Mouse (Mus musculus): ENCODE results near the gene Txnip. TPM values are rescaled to one million over a fixed set of nuclear protein-coding genes. Genes with fewer than 3 reads are reported as not detected.

Txnip gene
- polyA plus RNA-seq, 1 experiment from 2014 or later, result 146 TPM

DNA sequence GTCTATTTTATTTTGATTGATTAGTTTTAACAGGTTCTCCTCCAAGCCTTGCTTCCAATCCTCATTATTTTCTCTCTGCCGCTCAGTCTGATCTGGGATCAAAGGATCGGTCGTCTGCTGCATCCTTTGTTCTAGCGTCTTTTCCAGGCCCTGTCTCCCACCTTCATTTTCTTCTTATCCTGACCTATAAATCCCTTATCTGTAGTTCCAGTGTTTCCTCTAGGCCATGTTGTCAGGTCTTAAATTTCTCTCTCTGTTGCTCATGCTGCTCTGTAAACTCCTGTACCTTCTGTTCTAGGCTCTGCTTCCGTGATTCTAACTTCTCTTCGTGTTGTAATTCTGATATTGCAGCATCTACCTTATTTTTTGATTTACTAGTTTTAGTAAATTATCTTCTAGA is 17.0 kb upstream of the Txnip start:
- 48% methylated on average over 6 of the region's 6 CpGs for WGBS
- Histone ChIP-seq H3K4me1 (replicated peaks) (no peaks in the 10 kb centered on the region), H3K36me3 (no peaks in the 10 kb centered on the region), H3K27ac (no peak overlapping the region), H3K27me3 (replicated peaks) (no peaks in the 10 kb centered on the region), H3K9me3 (no peaks in the 10 kb centered on the region), H3K4me2 (replicated peaks) (no peak overlapping the region), H3K4me3 (replicated peaks) (no peak overlapping the region), H3K9ac (no peak overlapping the region)
- no peak for ATAC-seq

DNA sequence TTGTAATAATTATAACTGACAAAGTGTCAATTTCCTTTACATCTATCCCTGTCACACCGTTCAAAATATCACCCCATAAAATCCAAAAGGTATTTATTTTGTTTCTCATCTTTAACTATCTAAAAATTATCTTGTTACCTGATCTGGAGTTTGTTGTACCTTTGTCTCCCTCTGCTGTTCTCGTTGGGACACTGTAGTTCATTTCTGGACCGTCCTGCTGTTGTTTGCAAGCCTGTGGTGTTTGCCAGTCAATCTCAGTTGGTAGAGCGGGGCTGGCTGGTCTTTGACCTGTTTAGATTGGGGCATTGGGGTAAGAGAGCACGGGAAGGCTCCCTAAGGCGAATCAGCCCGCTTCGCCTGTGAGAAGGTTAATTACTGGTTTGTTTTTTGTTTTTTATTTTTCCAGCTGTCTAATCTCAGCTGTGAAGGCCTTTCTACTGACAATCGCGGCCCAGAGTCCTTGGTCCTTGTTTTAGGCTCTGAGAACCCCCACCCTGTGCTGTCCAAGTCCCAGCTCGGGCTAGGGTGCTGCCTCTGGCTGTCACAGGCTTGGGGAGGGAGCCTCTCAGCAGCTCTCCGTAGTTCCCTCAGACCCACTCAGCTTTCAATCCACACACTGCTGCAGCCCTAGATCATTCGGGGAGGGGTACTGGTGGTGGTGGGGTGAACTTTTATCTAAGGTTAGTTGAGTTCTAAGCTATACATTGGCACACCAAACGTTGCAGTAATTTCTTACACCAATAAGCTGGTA is 16.3 kb upstream of the Txnip start:
- H3K4me3 ChIP-seq (replicated peaks), result no peak overlapping the region
- no peaks in the 10 kb centered on the region for H3K27me3 ChIP-seq (replicated peaks)
- H3K9me3 ChIP-seq, result no peaks in the 10 kb centered on the region
- no peak for ATAC-seq
- H3K4me1 ChIP-seq (replicated peaks), result no peaks in the 10 kb centered on the region
- no peak overlapping the region for H3K4me2 ChIP-seq (replicated peaks)
- H3K27ac ChIP-seq, result no peak overlapping the region
- WGBS, result 21% methylated on average over 14 of the region's 14 CpGs
- H3K36me3 ChIP-seq, result no peaks in the 10 kb centered on the region
- no peak overlapping the region for H3K9ac ChIP-seq

DNA sequence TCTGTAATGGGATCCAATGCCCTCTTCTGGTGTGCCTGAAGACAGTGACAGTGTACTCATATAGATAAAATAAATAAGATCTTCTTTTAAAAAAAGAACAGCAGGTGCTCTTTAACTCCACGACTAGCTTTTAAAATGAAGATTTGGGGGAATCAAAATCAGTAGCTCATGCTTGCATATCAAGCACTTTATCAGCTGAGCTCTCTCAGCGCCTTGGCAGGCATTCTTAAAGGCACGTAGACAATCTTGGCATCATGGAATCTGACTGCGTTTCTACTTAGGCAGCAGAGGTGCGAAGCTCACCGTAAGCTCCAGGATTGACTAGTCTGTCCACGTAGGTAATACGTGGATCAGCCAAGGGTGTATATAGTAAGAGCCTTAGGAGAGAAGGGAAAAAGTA is 15.2 kb upstream of the Txnip start:
- H3K4me2 ChIP-seq (replicated peaks), result no peak overlapping the region
- no peak overlapping the region for H3K9ac ChIP-seq
- ATAC-seq, result no peak
- H3K27ac ChIP-seq, result no peak overlapping the region
- H3K4me3 ChIP-seq (replicated peaks), result no peak overlapping the region
- no peaks in the 10 kb centered on the region for H3K4me1 ChIP-seq (replicated peaks)
- no peaks in the 10 kb centered on the region for H3K27me3 ChIP-seq (replicated peaks)
- no peaks in the 10 kb centered on the region for H3K36me3 ChIP-seq
- WGBS, result 79% methylated on average over 8 of the region's 8 CpGs
- H3K9me3 ChIP-seq, result no peaks in the 10 kb centered on the region

DNA sequence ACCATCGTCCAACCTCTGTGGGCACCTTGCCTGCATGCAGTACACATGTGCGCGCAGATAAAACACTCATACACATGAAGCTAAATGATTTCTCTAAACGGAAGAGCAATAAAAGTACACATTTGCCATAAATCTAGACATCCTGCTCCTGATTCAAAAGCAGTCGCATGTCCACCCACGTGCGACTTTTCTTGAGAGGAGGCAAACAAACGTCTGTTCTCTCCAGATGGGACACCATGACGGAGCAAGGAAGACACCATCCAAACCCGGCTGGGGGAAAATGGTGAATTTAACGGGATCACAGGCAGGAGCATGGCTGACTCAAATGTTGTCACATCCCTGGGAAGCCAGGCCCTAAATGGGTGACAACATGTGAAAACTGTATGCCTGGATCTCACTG is 14.4 kb upstream of the Txnip start:
- H3K9ac ChIP-seq, result no peak overlapping the region
- H3K9me3 ChIP-seq, result no peaks in the 10 kb centered on the region
- no peak overlapping the region for H3K4me2 ChIP-seq (replicated peaks)
- no peaks in the 10 kb centered on the region for H3K36me3 ChIP-seq
- 78% methylated on average over 11 of the region's 11 CpGs for WGBS
- H3K27me3 ChIP-seq (replicated peaks), result no peaks in the 10 kb centered on the region
- no peaks in the 10 kb centered on the region for H3K4me1 ChIP-seq (replicated peaks)
- no peak overlapping the region for H3K27ac ChIP-seq
- ATAC-seq, result no peak
- no peak overlapping the region for H3K4me3 ChIP-seq (replicated peaks)

DNA sequence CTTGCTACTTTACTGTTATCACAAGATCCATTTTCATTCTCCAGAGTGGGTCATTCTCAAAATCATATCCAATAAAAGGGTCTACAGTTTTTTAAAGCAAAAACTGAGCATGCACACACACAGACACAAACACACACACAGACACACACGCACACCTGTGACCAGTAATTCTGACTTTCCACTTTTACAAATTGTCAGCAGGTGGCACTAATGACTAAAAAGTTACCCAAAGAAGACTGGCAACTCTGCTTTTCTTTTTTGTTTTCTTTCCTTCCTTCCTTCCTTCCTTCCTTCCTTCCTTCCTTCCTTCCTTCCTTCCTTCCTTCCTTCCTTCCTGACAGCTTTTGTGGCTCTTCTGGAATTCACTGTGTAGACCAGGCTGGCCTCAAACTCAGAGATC is 12.2 kb upstream of the Txnip start:
- Histone ChIP-seq H3K4me2 (replicated peaks) (no peak overlapping the region), H3K9ac (no peak overlapping the region), H3K4me3 (replicated peaks) (no peak overlapping the region), H3K36me3 (no peaks in the 10 kb centered on the region), H3K27ac (no peak overlapping the region), H3K9me3 (no peaks in the 10 kb centered on the region), H3K27me3 (replicated peaks) (no peaks in the 10 kb centered on the region), H3K4me1 (replicated peaks) (no peaks in the 10 kb centered on the region)
- WGBS, result 26% methylated on average over 1 of the region's 1 CpGs
- no peak for ATAC-seq

DNA sequence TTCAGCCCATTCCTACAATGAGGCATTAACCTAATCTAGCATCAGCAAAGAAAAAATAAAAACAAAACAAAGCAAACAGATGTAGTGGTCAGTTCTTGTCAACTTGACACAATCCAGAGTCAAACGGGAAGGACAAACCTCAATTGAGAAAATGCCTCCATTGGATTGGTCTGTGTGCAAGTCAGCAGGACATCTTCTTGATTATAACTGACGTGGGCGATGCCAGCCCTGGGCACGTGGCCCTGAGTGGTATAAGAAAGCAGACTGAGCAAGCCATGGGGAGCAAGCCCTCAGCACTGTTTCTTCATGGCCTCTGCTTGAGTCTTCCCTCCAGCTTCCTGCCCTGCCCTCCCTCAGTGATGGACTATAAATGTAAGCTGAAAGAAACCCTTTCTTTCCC is 10.9 kb upstream of the Txnip start:
- no peak overlapping the region for H3K9ac ChIP-seq

DNA sequence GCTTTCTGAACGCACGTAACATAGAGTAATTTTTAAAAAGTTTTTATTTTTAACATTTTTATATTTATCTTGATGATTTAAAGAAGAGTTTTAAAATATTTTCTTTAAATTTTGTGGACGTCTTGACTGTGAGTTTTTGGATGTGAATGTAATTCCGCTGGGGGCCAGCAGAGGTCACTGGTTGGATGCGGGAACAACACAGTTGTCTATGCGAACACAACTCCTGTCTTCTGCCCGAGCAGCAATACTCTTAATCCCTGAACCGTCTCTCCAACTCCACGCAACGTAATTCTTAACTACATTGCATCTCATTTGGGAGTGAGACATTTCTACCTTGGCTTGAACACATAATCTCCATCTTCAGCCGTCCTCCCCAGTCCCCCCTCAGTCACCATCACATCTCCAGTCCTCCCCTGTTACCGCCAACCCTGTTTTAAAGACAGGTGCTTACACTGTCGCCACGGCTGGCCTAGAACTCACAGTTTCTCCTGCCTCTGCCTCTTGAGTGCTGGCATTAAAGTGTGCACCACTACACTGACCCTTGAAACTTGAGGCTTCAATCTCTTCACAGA is 10.3 kb upstream of the Txnip start:
- 10% methylated on average over 14 of the region's 14 CpGs for WGBS

More for the DNA sequence above, 10.9 kb upstream of the Txnip start:
- ATAC-seq, result peak; percentile 15; the same call in 1 of the 2 replicates
- no peaks in the 10 kb centered on the region for H3K27me3 ChIP-seq (replicated peaks)
- WGBS, result 51% methylated on average over 4 of the region's 4 CpGs
- no peak overlapping the region for H3K27ac ChIP-seq
- H3K4me2 ChIP-seq (replicated peaks), result no peak overlapping the region
- H3K36me3 ChIP-seq, result no peaks in the 10 kb centered on the region
- H3K4me3 ChIP-seq (replicated peaks), result no peak overlapping the region
- peaks cover 5% of the 10 kb centered on the region; the same call in 1 of the 2 replicates for H3K4me1 ChIP-seq (replicated peaks)
- no peaks in the 10 kb centered on the region for H3K9me3 ChIP-seq

DNA sequence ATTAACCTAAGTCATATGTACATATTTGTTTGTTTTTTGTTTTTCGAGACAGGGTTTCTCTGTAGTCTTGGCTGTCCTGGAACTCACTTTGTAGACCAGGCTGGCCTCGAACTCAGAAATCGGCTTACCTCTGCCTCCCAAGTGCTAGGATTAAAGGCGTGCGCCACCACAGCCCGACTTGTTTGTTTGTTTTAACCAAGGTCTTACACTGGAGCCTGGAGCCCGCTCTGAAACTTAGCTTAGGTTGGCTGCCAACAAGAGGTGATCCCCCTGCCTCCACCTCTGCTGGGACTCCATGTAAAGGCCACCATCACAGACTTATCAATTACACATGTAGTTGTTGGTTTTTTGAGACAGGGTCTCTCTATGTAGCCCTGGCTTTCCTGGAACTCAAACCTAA is 8.9 kb upstream of the Txnip start:
- WGBS, result 78% methylated on average over 7 of the region's 7 CpGs

More for the DNA sequence above, 10.3 kb upstream of the Txnip start:
- H3K4me1 ChIP-seq (replicated peaks), result peaks cover 6% of the 10 kb centered on the region; the same call in 1 of the 2 replicates
- H3K9me3 ChIP-seq, result no peaks in the 10 kb centered on the region
- ATAC-seq, result peak; percentile 66
- no peak overlapping the region for H3K4me3 ChIP-seq (replicated peaks)
- H3K36me3 ChIP-seq, result no peaks in the 10 kb centered on the region
- H3K27me3 ChIP-seq (replicated peaks), result no peaks in the 10 kb centered on the region
- H3K4me2 ChIP-seq (replicated peaks), result no peak overlapping the region; the same call in 1 of the 2 replicates
- H3K27ac ChIP-seq, result no peak overlapping the region
- no peak overlapping the region for H3K9ac ChIP-seq

DNA sequence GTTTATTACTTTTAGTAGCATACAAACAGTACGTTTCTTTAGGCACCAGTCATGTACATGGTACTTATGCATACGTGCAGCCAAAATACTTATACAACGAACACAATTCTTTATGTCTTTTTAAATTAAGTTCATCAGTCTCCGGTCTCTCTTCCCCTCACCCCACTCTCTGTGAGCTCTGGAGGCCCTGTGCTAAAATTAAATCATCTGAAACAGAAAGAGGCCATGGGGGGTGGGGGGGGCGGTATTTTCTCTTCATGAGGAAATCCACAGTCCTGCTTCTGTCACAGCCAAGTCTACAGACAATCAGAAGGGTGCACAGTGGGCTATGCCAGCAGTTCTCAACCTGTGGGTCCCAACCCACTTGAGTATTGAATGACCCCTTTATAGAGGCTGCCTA is 8.4 kb upstream of the Txnip start:
- no peak overlapping the region for H3K27ac ChIP-seq
- H3K4me1 ChIP-seq (replicated peaks), result peaks cover 13% of the 10 kb centered on the region; the same call in 1 of the 2 replicates
- H3K27me3 ChIP-seq (replicated peaks), result no peaks in the 10 kb centered on the region
- WGBS, result 76% methylated on average over 5 of the region's 5 CpGs
- H3K4me2 ChIP-seq (replicated peaks), result no peak overlapping the region
- no peak for ATAC-seq
- H3K4me3 ChIP-seq (replicated peaks), result no peak overlapping the region
- no peak overlapping the region for H3K9ac ChIP-seq
- no peaks in the 10 kb centered on the region for H3K9me3 ChIP-seq
- no peaks in the 10 kb centered on the region for H3K36me3 ChIP-seq

More for the DNA sequence above, 8.9 kb upstream of the Txnip start:
- Histone ChIP-seq H3K4me2 (replicated peaks) (no peak overlapping the region), H3K9me3 (no peaks in the 10 kb centered on the region), H3K27ac (no peak overlapping the region), H3K9ac (no peak overlapping the region), H3K36me3 (no peaks in the 10 kb centered on the region), H3K4me1 (replicated peaks) (peaks cover 10% of the 10 kb centered on the region; the same call in 1 of the 2 replicates), H3K27me3 (replicated peaks) (no peaks in the 10 kb centered on the region), H3K4me3 (replicated peaks) (no peak overlapping the region)
- ATAC-seq, result no peak

DNA sequence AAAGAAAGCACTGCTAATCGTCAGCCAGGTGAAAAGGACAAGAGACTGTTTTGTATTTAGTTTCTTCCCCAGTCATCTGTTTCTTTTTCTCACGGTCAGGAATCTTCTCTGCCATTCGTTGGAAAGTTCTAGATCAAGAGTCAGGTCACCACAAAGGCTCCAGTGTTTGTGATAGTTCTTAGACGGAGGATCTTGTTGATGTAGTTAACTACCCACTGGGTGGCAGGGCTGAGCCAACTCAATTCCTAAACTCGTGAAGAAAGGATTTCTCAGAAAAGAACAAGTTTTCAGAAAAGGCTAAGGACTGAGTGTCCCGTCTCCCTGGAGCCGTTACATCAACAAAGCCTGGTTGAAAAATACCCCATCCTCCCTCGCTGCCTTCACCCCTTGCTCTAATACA is 6.6 kb upstream of the Txnip start:
- Histone ChIP-seq H3K4me2 (replicated peaks) (no peak overlapping the region), H3K4me1 (replicated peaks) (peaks cover 26% of the 10 kb centered on the region), H3K9me3 (no peaks in the 10 kb centered on the region), H3K9ac (no peak overlapping the region), H3K27me3 (replicated peaks) (no peaks in the 10 kb centered on the region), H3K36me3 (no peaks in the 10 kb centered on the region), H3K4me3 (replicated peaks) (no peak overlapping the region), H3K27ac (no peak overlapping the region)
- 9% methylated on average over 8 of the region's 8 CpGs for WGBS
- no peak for ATAC-seq

DNA sequence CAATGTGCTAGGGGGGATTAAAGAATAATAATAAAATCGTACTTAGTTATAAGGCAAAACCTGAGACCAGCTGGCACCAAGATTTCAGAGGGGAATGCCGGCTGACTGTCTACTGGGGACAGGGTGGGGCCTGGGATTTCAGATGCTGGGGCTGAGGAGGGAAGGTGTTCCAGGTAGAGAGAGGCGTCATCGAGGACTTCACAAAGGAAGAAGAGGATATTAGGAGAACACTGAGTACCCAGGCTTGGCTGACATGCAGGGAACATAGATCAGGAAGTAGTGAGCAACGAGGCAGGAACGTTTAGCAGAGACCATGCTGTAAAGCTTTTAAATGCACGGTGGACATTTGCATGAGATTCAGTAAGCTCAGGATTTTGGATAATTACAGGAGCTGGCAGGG is 5.9 kb upstream of the Txnip start:
- H3K9ac ChIP-seq, result no peak overlapping the region

DNA sequence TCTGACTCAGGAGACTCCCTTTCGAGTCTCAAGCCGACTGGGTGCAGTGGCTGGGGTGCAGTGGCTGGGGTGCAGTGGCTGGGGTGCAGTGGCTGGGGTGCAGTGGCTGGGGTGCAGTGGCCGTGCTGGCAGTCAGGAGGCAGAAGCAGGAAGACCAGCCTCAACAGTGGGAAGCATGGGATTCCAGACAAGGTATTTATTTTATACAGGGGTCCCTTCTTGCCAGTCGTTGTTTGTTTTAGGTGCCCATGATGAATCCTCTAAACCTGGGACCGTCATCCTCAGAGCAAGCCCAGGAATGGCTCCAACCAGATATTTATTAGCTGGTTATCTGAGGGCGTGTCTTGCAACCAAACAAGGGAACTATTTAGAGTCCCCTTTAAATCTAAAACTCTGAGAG is 4.2 kb upstream of the Txnip start:
- Histone ChIP-seq H3K4me2 (replicated peaks) (no peak overlapping the region), H3K27ac (no peak overlapping the region), H3K9ac (no peak overlapping the region), H3K9me3 (no peaks in the 10 kb centered on the region), H3K4me3 (replicated peaks) (no peak overlapping the region), H3K4me1 (replicated peaks) (peaks cover 27% of the 10 kb centered on the region), H3K27me3 (replicated peaks) (no peaks in the 10 kb centered on the region), H3K36me3 (no peaks in the 10 kb centered on the region)
- WGBS, result 60% methylated on average over 6 of the region's 6 CpGs
- ATAC-seq, result no peak

More for the DNA sequence above, 5.9 kb upstream of the Txnip start:
- no peaks in the 10 kb centered on the region for H3K9me3 ChIP-seq
- H3K27me3 ChIP-seq (replicated peaks), result no peaks in the 10 kb centered on the region
- 52% methylated on average over 7 of the region's 7 CpGs for WGBS
- no peaks in the 10 kb centered on the region for H3K36me3 ChIP-seq
- ATAC-seq, result no peak
- peaks cover 27% of the 10 kb centered on the region for H3K4me1 ChIP-seq (replicated peaks)
- no peak overlapping the region for H3K4me3 ChIP-seq (replicated peaks)
- H3K27ac ChIP-seq, result no peak overlapping the region
- H3K4me2 ChIP-seq (replicated peaks), result no peak overlapping the region

DNA sequence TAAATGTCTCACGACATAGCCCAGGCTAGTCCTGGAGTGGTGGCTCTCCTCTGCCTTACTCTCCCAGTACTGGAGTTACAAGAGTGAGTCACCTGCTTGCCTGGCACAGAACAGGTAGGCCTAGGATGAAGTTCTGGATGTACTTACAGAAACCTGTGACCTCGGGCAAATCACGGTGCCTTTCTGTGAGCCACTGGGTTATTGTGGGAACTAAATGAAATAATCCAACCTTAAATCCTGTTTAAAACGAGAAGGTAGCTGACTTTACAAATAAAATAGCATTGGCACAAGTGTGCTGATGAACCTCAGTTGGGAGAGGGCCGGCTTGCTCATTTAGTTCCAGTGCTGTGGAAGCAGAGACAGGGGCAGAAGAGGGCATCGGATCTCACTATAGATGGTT is 3.5 kb upstream of the Txnip start:
- H3K27ac ChIP-seq, result no peak overlapping the region
- no peaks in the 10 kb centered on the region for H3K36me3 ChIP-seq
- H3K9ac ChIP-seq, result no peak overlapping the region
- H3K9me3 ChIP-seq, result no peaks in the 10 kb centered on the region
- no peak overlapping the region for H3K4me3 ChIP-seq (replicated peaks)
- ATAC-seq, result no peak
- H3K27me3 ChIP-seq (replicated peaks), result no peaks in the 10 kb centered on the region
- peaks cover 27% of the 10 kb centered on the region for H3K4me1 ChIP-seq (replicated peaks)
- 78% methylated on average over 6 of the region's 6 CpGs for WGBS
- no peak overlapping the region for H3K4me2 ChIP-seq (replicated peaks)
